Mouse (Mus musculus) spleen, adult 2 months (tissue): ENCODE results near the gene Rpl13a.

Source experiments
- CTCF ChIP-seq: fragments of 200-500 bp; IDR thresholded peaks from 2 replicates; pipeline ENCODE4 v1.5.1; 2011; ENCODE audit warnings: mild to moderate bottlenecking, inconsistent platforms; ENCODE audit not compliant: insufficient read depth, insufficient read length, insufficient replicate concordance; ENCODE audit errors: extremely low read depth
- POLR2A ChIP-seq: fragments of 200-500 bp; IDR thresholded peaks from 2 replicates; pipeline ENCODE4 v1.6.1; 2011; ENCODE audit warnings: low read depth, low read length, inconsistent platforms

- TF ChIP-seq CTCF (no peak), POLR2A (no peak)
Measured at GRCm38 (mm10) chr7:45098541-45099240, 29.9 kb downstream of the Rpl13a start.
